Mouse (Mus musculus): ENCODE results near the gene Met. TPM values are rescaled to one million over a fixed set of nuclear protein-coding genes. Genes with fewer than 3 reads are reported as not detected.

The Met gene
- polyA plus RNA-seq, 1 experiment from 2014 or later: 1.9 TPM

- no peaks in the 10 kb centered on the region for H3K27me3 ChIP-seq (replicated peaks)
- H3K4me2 ChIP-seq: no peak overlapping the region
- H3K9ac ChIP-seq: no peak overlapping the region
- no peak for ATAC-seq (ENCODE audit: extremely low read depth, insufficient number of reproducible peaks, low FRiP score, low TSS enrichment)
- H3K4me3 ChIP-seq: no peak overlapping the region
- H3K9me3 ChIP-seq: no peaks in the 10 kb centered on the region
- WGBS: 75% methylated on average over 4 of the region's 4 CpGs
- no peak overlapping the region for H3K27ac ChIP-seq (replicated peaks)
- H3K4me1 ChIP-seq: no peaks in the 10 kb centered on the region
- no peaks in the 10 kb centered on the region for H3K36me3 ChIP-seq
Measured at GRCm38 (mm10) chr6:17620823-17621222, 157.2 kb downstream of the Met start.

- no peak overlapping the region for H3K4me3 ChIP-seq
- H3K9me3 ChIP-seq: no peaks in the 10 kb centered on the region
- H3K27ac ChIP-seq (replicated peaks): no peak overlapping the region
- no peak overlapping the region for H3K4me2 ChIP-seq
- 59% methylated on average over 3 of the region's 3 CpGs for WGBS
- no peaks in the 10 kb centered on the region for H3K36me3 ChIP-seq
- H3K9ac ChIP-seq: no peak overlapping the region
- H3K4me1 ChIP-seq: no peaks in the 10 kb centered on the region
- no peaks in the 10 kb centered on the region for H3K27me3 ChIP-seq (replicated peaks)
- ATAC-seq (ENCODE audit: extremely low read depth, insufficient number of reproducible peaks, low FRiP score, low TSS enrichment): no peak
Measured at GRCm38 (mm10) chr6:17621436-17621835, 157.8 kb downstream of the Met start.

Other genes starting within 250 kb of the Met start
- 23.4 and 26.2 TPM in 2 replicates for gene Cav2, start 182.6 kb upstream of the Met start, polyA plus RNA-seq (2015; fragmentation: Nextera tagmentation; extraction: Ambion mirVana)
- 135 and 137 TPM in 2 replicates for gene Cav1, start 157.5 kb upstream of the Met start, polyA plus RNA-seq (2015; fragmentation: Nextera tagmentation; extraction: Ambion mirVana)
- gene Capza2, start 172.4 kb downstream of the Met start, polyA plus RNA-seq (2015; fragmentation: Nextera tagmentation; extraction: Ambion mirVana): 198 and 210 TPM in 2 replicates
- gene St7, start 229.1 kb downstream of the Met start, polyA plus RNA-seq (2015; fragmentation: Nextera tagmentation; extraction: Ambion mirVana): 25.9 and 31.9 TPM in 2 replicates

Measured in heart, embryonic 13.5 days (tissue).